19 mouse cellular contexts compared by ENCODE assay signal in genomic region chr10:61730171-61730570, GRCm38 (mm10). TPM values are rescaled to one million over a fixed set of nuclear protein-coding genes. Genes with fewer than 3 reads are reported as not detected.
"Had no signal": no experiment of that assay in that cellular context is flagged by ENCODE, and none has a peak within 500 bp of the region (broad histone marks: within the 10 kb centered on the region; RNA-seq: fewer than 3 reads in every experiment).

No protein-coding gene starts in this region.

- H3K4me2 ChIP-seq: lung, embryonic 15.5 days; midbrain, embryonic 12.5 days; neural tube, embryonic 12.5 days; stomach, embryonic 15.5 days had no signal

- H3K9ac ChIP-seq: liver, postnatal 0 days; lung, embryonic 15.5 days; midbrain, embryonic 12.5 days; neural tube, embryonic 12.5 days; stomach, embryonic 15.5 days had no signal

- H3K4me3 ChIP-seq: lung, embryonic 15.5 days; midbrain, embryonic 10.5 days; midbrain, embryonic 12.5 days; neural tube, embryonic 12.5 days; stomach, embryonic 15.5 days had no signal

- H3K9me3 ChIP-seq: lung, embryonic 15.5 days; midbrain, embryonic 10.5 days; midbrain, embryonic 12.5 days; stomach, embryonic 15.5 days had no signal

- H3K36me3 ChIP-seq: lung, embryonic 15.5 days; midbrain, embryonic 10.5 days; midbrain, embryonic 12.5 days; neural tube, embryonic 12.5 days; stomach, embryonic 15.5 days had no signal

- ATAC-seq: liver, postnatal 0 days; lung, postnatal 0 days had no signal

- H3K27ac ChIP-seq: lung, embryonic 15.5 days; midbrain, embryonic 10.5 days; midbrain, embryonic 12.5 days; neural tube, embryonic 12.5 days; stomach, embryonic 15.5 days; stomach, postnatal 0 days had no signal

- H3K27me3 ChIP-seq: lung, embryonic 15.5 days; midbrain, embryonic 12.5 days; neural tube, embryonic 12.5 days; stomach, embryonic 15.5 days had no signal

- DNase-seq: liver, postnatal 0 days; lung, adult 2 months; lung, postnatal 14 days; lung, postnatal 36 days; midbrain, embryonic 14.5 days; right cerebral cortex, postnatal 14 days; thymus, adult 2 months; thymus, postnatal 25 days; thymus, postnatal 4 days had no signal

- H3K4me1 ChIP-seq: lung, embryonic 15.5 days; midbrain, embryonic 10.5 days; midbrain, embryonic 12.5 days; neural tube, embryonic 12.5 days; stomach, embryonic 15.5 days had no signal

RNA-seq across cellular contexts. Expression of gene H2afy2, which starts 53.8 kb away (rescaled TPM):
- total RNA-seq: megakaryocyte-erythroid progenitor cell, adult 5-6 weeks; monocyte, adult 5-6 weeks; neutrophil, adult 5-6 weeks had no signal
